Mouse (Mus musculus): ENCODE measurements around the gene Sh3rf3.
"Not testable (repeated sequence)": the region's sequence is repeated elsewhere in the genome, so short reads cannot be mapped to it uniquely, and the experiment has no call there.

The Sh3rf3 gene

GRCm38 (mm10) chr10:58991611-58992010, 178.5 kb downstream of the Sh3rf3 start:
- DNase-seq: no peak

- DNase-seq: no peak
Observed at GRCm38 (mm10) chr10:58994726-58995125, 181.6 kb downstream of the Sh3rf3 start.

- DNase-seq: no peak
Observed at GRCm38 (mm10) chr10:58995132-58995531, 182.0 kb downstream of the Sh3rf3 start.

- DNase-seq: no peak
Observed at GRCm38 (mm10) chr10:59002361-59002760, 189.2 kb downstream of the Sh3rf3 start.

GRCm38 (mm10) chr10:59011415-59011814, 198.3 kb downstream of the Sh3rf3 start:
- no peak for DNase-seq

GRCm38 (mm10) chr10:59013618-59014017, 200.5 kb downstream of the Sh3rf3 start:
- no peak for DNase-seq

GRCm38 (mm10) chr10:59019302-59019973, 206.3 kb downstream of the Sh3rf3 start:
- no peak for DNase-seq

GRCm38 (mm10) chr10:59050434-59050833, 237.3 kb downstream of the Sh3rf3 start:
- no peak for DNase-seq

- DNase-seq: no peak
Observed at GRCm38 (mm10) chr10:59056294-59056693, 243.1 kb downstream of the Sh3rf3 start.

GRCm38 (mm10) chr10:59066804-59067203, 253.6 kb downstream of the Sh3rf3 start:
- no peak for DNase-seq

- DNase-seq: no peak
Observed at GRCm38 (mm10) chr10:59072827-59073226, 259.7 kb downstream of the Sh3rf3 start.

- no peak for DNase-seq
Observed at GRCm38 (mm10) chr10:59076681-59077080, 263.5 kb downstream of the Sh3rf3 start.

GRCm38 (mm10) chr10:59077909-59078308, 264.8 kb downstream of the Sh3rf3 start:
- DNase-seq: no peak

- DNase-seq: no peak
Observed at GRCm38 (mm10) chr10:59085604-59086003, 272.4 kb downstream of the Sh3rf3 start.

GRCm38 (mm10) chr10:59086578-59086977, 273.4 kb downstream of the Sh3rf3 start:
- DNase-seq: no peak

- DNase-seq: no peak
Observed at GRCm38 (mm10) chr10:59089861-59090621, 276.9 kb downstream of the Sh3rf3 start.

GRCm38 (mm10) chr10:59090622-59090971, 277.4 kb downstream of the Sh3rf3 start:
- DNase-seq: no peak

- DNase-seq: no peak
Observed at GRCm38 (mm10) chr10:59091556-59091955, 278.4 kb downstream of the Sh3rf3 start.

GRCm38 (mm10) chr10:59091988-59092387, 278.8 kb downstream of the Sh3rf3 start:
- DNase-seq: no peak

- not testable (repeated sequence) for DNase-seq
Observed at GRCm38 (mm10) chr10:59103076-59103475, 289.9 kb downstream of the Sh3rf3 start.

GRCm38 (mm10) chr10:59104683-59105082, 291.5 kb downstream of the Sh3rf3 start:
- DNase-seq: no peak

GRCm38 (mm10) chr10:59105885-59106284, 292.7 kb downstream of the Sh3rf3 start:
- no peak for DNase-seq

- DNase-seq: no peak
Observed at GRCm38 (mm10) chr10:59106644-59107043, 293.5 kb downstream of the Sh3rf3 start.

- peak; percentile 59 for DNase-seq
Observed at GRCm38 (mm10) chr10:59109015-59109414, 295.9 kb downstream of the Sh3rf3 start.

All from liver (tissue).